Comparison of ENCODE assay signal across 16 mouse cellular contexts in genomic region chr8:95158654-95159053, GRCm38 (mm10).
"Had no signal": no experiment of that assay in that cellular context is flagged by ENCODE, and none has a peak within 500 bp of the region (broad histone marks: within the 10 kb centered on the region; RNA-seq: fewer than 3 reads in every experiment).

No protein-coding gene starts in this region.

- DNase-seq: lung, adult 2 months; lung, postnatal 36 days; midbrain, embryonic 14.5 days; right cerebral cortex, adult 18-20 months; right cerebral cortex, postnatal 25 days; thymus, adult 18-20 months; thymus, postnatal 14 days had no signal

- H3K9me3 ChIP-seq: limb, embryonic 10.5 days; liver, embryonic 15.5 days; midbrain, embryonic 10.5 days; neural tube, embryonic 15.5 days had no signal

- H3K27ac ChIP-seq: hindbrain, postnatal 0 days; kidney, postnatal 0 days; limb, embryonic 10.5 days; liver, embryonic 15.5 days; midbrain, embryonic 10.5 days; neural tube, embryonic 15.5 days had no signal

- H3K4me2 ChIP-seq: liver, embryonic 11.5 days; liver, embryonic 15.5 days; neural tube, embryonic 15.5 days had no signal

- H3K4me3 ChIP-seq: limb, embryonic 10.5 days; liver, embryonic 15.5 days; midbrain, embryonic 10.5 days; myocyte; neural tube, embryonic 15.5 days had no signal

- ATAC-seq: hindbrain, postnatal 0 days; lung, postnatal 0 days had no signal

- H3K4me1 ChIP-seq: liver, embryonic 15.5 days; neural tube, embryonic 15.5 days had no signal

- H3K9ac ChIP-seq: liver, embryonic 15.5 days; neural tube, embryonic 15.5 days had no signal

- H3K36me3 ChIP-seq: limb, embryonic 10.5 days; liver, embryonic 15.5 days; midbrain, embryonic 10.5 days; neural tube, embryonic 15.5 days had no signal

- H3K27me3 ChIP-seq: liver, embryonic 15.5 days; neural tube, embryonic 15.5 days had no signal
